Mouse (Mus musculus): ENCODE measurements around the gene Myh2.

The Myh2 gene

GRCm38 (mm10) chr11:67148286-67149012, 22.4 kb upstream of the Myh2 start:
- no peaks in the 10 kb centered on the region for H3K36me3 ChIP-seq (ENCODE audit: insufficient read depth, low read length)
- no peak for TF ChIP-seq POU5F1 (IDR thresholded peaks at IDR 0.05; ENCODE audit: borderline replicate concordance, low read length)
- TF ChIP-seq CTCF (conservative IDR thresholded peaks at IDR 0.05; ENCODE audit: low read length) = no peak
- no peak for TF ChIP-seq NANOG (IDR thresholded peaks at IDR 0.05; ENCODE audit: borderline replicate concordance, low read length)
- no peaks in the 10 kb centered on the region for H3K9me3 ChIP-seq (ENCODE audit: low read length)
- no peaks in the 10 kb centered on the region for H3K27me3 ChIP-seq (ENCODE audit: insufficient read depth, low read length)
- H3K4me1 ChIP-seq (replicated peaks; ENCODE audit: low read depth, low read length) = 0 out of 2 replicates have a peak, but pooled peaks cover 3% of the 10 kb centered on the region
- no peak overlapping the region for H3K4me3 ChIP-seq (replicated peaks; ENCODE audit: low read length)

- no peak for TF ChIP-seq CTCF (conservative IDR thresholded peaks at IDR 0.05; ENCODE audit: low read length)
- TF ChIP-seq NANOG (IDR thresholded peaks at IDR 0.05; ENCODE audit: borderline replicate concordance, low read length) = no peak
- TF ChIP-seq POU5F1 (IDR thresholded peaks at IDR 0.05; ENCODE audit: borderline replicate concordance, low read length) = no peak
- H3K9me3 ChIP-seq (ENCODE audit: low read length) = no peaks in the 10 kb centered on the region
- H3K36me3 ChIP-seq (ENCODE audit: insufficient read depth, low read length) = no peaks in the 10 kb centered on the region
- H3K27me3 ChIP-seq (ENCODE audit: insufficient read depth, low read length) = no peaks in the 10 kb centered on the region
- H3K4me3 ChIP-seq (replicated peaks; ENCODE audit: low read length) = no peak overlapping the region
- 0 out of 2 replicates have a peak, but pooled peaks cover 3% of the 10 kb centered on the region for H3K4me1 ChIP-seq (replicated peaks; ENCODE audit: low read depth, low read length)
These were observed 20.6 kb upstream of the Myh2 start for GRCm38 (mm10) chr11:67150237-67150636.

GRCm38 (mm10) chr11:67151159-67151558, 19.7 kb upstream of the Myh2 start:
- Histone ChIP-seq H3K36me3 (ENCODE audit: insufficient read depth, low read length) (no peaks in the 10 kb centered on the region), H3K4me1 (replicated peaks; ENCODE audit: low read depth, low read length) (0 out of 2 replicates have a peak, but pooled peaks cover 3% of the 10 kb centered on the region), H3K4me3 (replicated peaks; ENCODE audit: low read length) (no peak overlapping the region), H3K9me3 (ENCODE audit: low read length) (no peaks in the 10 kb centered on the region), H3K27me3 (ENCODE audit: insufficient read depth, low read length) (no peaks in the 10 kb centered on the region)
- TF ChIP-seq NANOG (IDR thresholded peaks at IDR 0.05; ENCODE audit: borderline replicate concordance, low read length) (no peak), CTCF (conservative IDR thresholded peaks at IDR 0.05; ENCODE audit: low read length) (no peak), POU5F1 (IDR thresholded peaks at IDR 0.05; ENCODE audit: borderline replicate concordance, low read length) (no peak)

- Histone ChIP-seq H3K4me1 (replicated peaks; ENCODE audit: low read depth, low read length) (0 out of 2 replicates have a peak, but pooled peaks cover 3% of the 10 kb centered on the region), H3K36me3 (ENCODE audit: insufficient read depth, low read length) (no peaks in the 10 kb centered on the region), H3K4me3 (replicated peaks; ENCODE audit: low read length) (no peak overlapping the region), H3K27me3 (ENCODE audit: insufficient read depth, low read length) (no peaks in the 10 kb centered on the region), H3K9me3 (ENCODE audit: low read length) (no peaks in the 10 kb centered on the region)
- TF ChIP-seq CTCF (conservative IDR thresholded peaks at IDR 0.05; ENCODE audit: low read length) (no peak), NANOG (IDR thresholded peaks at IDR 0.05; ENCODE audit: borderline replicate concordance, low read length) (no peak), POU5F1 (IDR thresholded peaks at IDR 0.05; ENCODE audit: borderline replicate concordance, low read length) (no peak)
These were observed 18.9 kb upstream of the Myh2 start for GRCm38 (mm10) chr11:67151651-67152630.

GRCm38 (mm10) chr11:67153123-67153522, 17.7 kb upstream of the Myh2 start:
- Histone ChIP-seq H3K36me3 (ENCODE audit: insufficient read depth, low read length) (no peaks in the 10 kb centered on the region), H3K27me3 (ENCODE audit: insufficient read depth, low read length) (no peaks in the 10 kb centered on the region), H3K4me3 (replicated peaks; ENCODE audit: low read length) (no peak overlapping the region), H3K4me1 (replicated peaks; ENCODE audit: low read depth, low read length) (0 out of 2 replicates have a peak, but pooled peaks cover 3% of the 10 kb centered on the region), H3K9me3 (ENCODE audit: low read length) (no peaks in the 10 kb centered on the region)
- TF ChIP-seq POU5F1 (IDR thresholded peaks at IDR 0.05; ENCODE audit: borderline replicate concordance, low read length) (no peak), CTCF (conservative IDR thresholded peaks at IDR 0.05; ENCODE audit: low read length) (no peak), NANOG (IDR thresholded peaks at IDR 0.05; ENCODE audit: borderline replicate concordance, low read length) (no peak)

- Histone ChIP-seq H3K9me3 (ENCODE audit: low read length) (no peaks in the 10 kb centered on the region), H3K4me3 (replicated peaks; ENCODE audit: low read length) (no peak overlapping the region), H3K4me1 (replicated peaks; ENCODE audit: low read depth, low read length) (0 out of 2 replicates have a peak, but pooled peaks cover 3% of the 10 kb centered on the region), H3K27me3 (ENCODE audit: insufficient read depth, low read length) (no peaks in the 10 kb centered on the region), H3K36me3 (ENCODE audit: insufficient read depth, low read length) (no peaks in the 10 kb centered on the region)
- no peak for TF ChIP-seq POU5F1 (IDR thresholded peaks at IDR 0.05; ENCODE audit: borderline replicate concordance, low read length)
- TF ChIP-seq CTCF (conservative IDR thresholded peaks at IDR 0.05; ENCODE audit: low read length) = no peak
- no peak for TF ChIP-seq NANOG (IDR thresholded peaks at IDR 0.05; ENCODE audit: borderline replicate concordance, low read length)
These were observed 17.0 kb upstream of the Myh2 start for GRCm38 (mm10) chr11:67153843-67154242.

GRCm38 (mm10) chr11:67155650-67156049, 15.2 kb upstream of the Myh2 start:
- Histone ChIP-seq H3K4me3 (replicated peaks; ENCODE audit: low read length) (no peak overlapping the region), H3K36me3 (ENCODE audit: insufficient read depth, low read length) (no peaks in the 10 kb centered on the region), H3K9me3 (ENCODE audit: low read length) (no peaks in the 10 kb centered on the region), H3K27me3 (ENCODE audit: insufficient read depth, low read length) (no peaks in the 10 kb centered on the region), H3K4me1 (replicated peaks; ENCODE audit: low read depth, low read length) (0 out of 2 replicates have a peak, but pooled peaks cover 3% of the 10 kb centered on the region)
- no peak for TF ChIP-seq NANOG (IDR thresholded peaks at IDR 0.05; ENCODE audit: borderline replicate concordance, low read length)
- no peak for TF ChIP-seq POU5F1 (IDR thresholded peaks at IDR 0.05; ENCODE audit: borderline replicate concordance, low read length)
- no peak for TF ChIP-seq CTCF (conservative IDR thresholded peaks at IDR 0.05; ENCODE audit: low read length)

- H3K9me3 ChIP-seq (ENCODE audit: low read length) = no peaks in the 10 kb centered on the region
- H3K4me1 ChIP-seq (replicated peaks; ENCODE audit: low read depth, low read length) = no peaks in the 10 kb centered on the region
- no peaks in the 10 kb centered on the region for H3K27me3 ChIP-seq (ENCODE audit: insufficient read depth, low read length)
- no peak overlapping the region for H3K4me3 ChIP-seq (replicated peaks; ENCODE audit: low read length)
- TF ChIP-seq CTCF (conservative IDR thresholded peaks at IDR 0.05; ENCODE audit: low read length) (no peak), POU5F1 (IDR thresholded peaks at IDR 0.05; ENCODE audit: borderline replicate concordance, low read length) (no peak), NANOG (IDR thresholded peaks at IDR 0.05; ENCODE audit: borderline replicate concordance, low read length) (no peak)
- H3K36me3 ChIP-seq (ENCODE audit: insufficient read depth, low read length) = no peaks in the 10 kb centered on the region
These were observed 10.7 kb upstream of the Myh2 start for GRCm38 (mm10) chr11:67160131-67160530.
